Mouse (Mus musculus) forebrain, embryonic 11.5 days (tissue): ENCODE results near the gene Tsnax. TPM values are rescaled to one million over a fixed set of nuclear protein-coding genes. Genes with fewer than 3 reads are reported as not detected.
A peak's percentile ranks its signal among the peaks of the same experiment; 100 is the strongest.

Experiments used
- ATAC-seq: fragments of 200-750 bp; cut with Nextera tagmentation; replicated peaks from 2 replicates; pipeline ENCODE4 v1.8.0; 2017; ENCODE audit warnings: moderate TSS enrichment; ENCODE audit not compliant: low FRiP score
- DNase-seq: peaks from one replicate; pipeline ENCODE4 v3.0.0-alpha.2; 2017; ENCODE audit warnings: low spot score
- H3K27ac ChIP-seq: fragments of 300-500 bp; sonication (generic); 2 replicates; pipeline ENCODE4 v1.5.1; 2014; ENCODE audit warnings: low read depth, low read length
- H3K27me3 ChIP-seq: fragments of 300-500 bp; sonication (generic); 2 replicates; pipeline ENCODE4 v1.6.1; 2014; ENCODE audit warnings: mild to moderate bottlenecking, low read length, mixed read lengths; ENCODE audit not compliant: control insufficient read depth, insufficient read depth
- H3K36me3 ChIP-seq: fragments of 300-500 bp; sonication (generic); 2 replicates; pipeline ENCODE4 v1.6.1; 2014; ENCODE audit warnings: mild to moderate bottlenecking, low read length, moderate library complexity, mixed read lengths; ENCODE audit not compliant: control insufficient read depth, insufficient read depth
- H3K4me1 ChIP-seq: fragments of 300-500 bp; sonication (generic); replicated peaks from 2 replicates; pipeline ENCODE4 v1.6.1; 2014; ENCODE audit warnings: low read length, mixed read lengths; ENCODE audit not compliant: control insufficient read depth, insufficient read depth
- H3K4me2 ChIP-seq: fragments of 300-500 bp; sonication (generic); 2 replicates; pipeline ENCODE4 v1.6.1; 2014; ENCODE audit warnings: low read depth, mild to moderate bottlenecking, low read length, moderate library complexity, mixed read lengths; ENCODE audit not compliant: severe bottlenecking
- H3K4me3 ChIP-seq: fragments of 300-500 bp; sonication (generic); 2 replicates; pipeline ENCODE4 v1.5.1; 2014; ENCODE audit warnings: low read depth, low read length
- H3K9ac ChIP-seq: fragments of 300-500 bp; sonication (generic); 2 replicates; pipeline ENCODE4 v1.6.1; 2014; ENCODE audit warnings: low read length
- H3K9me3 ChIP-seq: fragments of 300-500 bp; sonication (generic); 2 replicates; pipeline ENCODE4 v1.6.1; 2016; ENCODE audit warnings: low read length, mixed read lengths; ENCODE audit not compliant: control insufficient read depth
- WGBS: fragments of 180-500 bp; shearing (Covaris S2); extraction: QIAGEN DNeasy Blood & Tissue Kit; methylation state at CpG from one replicate; pipeline ENCODE4 v1.1.7; 2014; 5-methylcytosine and 5-hydroxymethylcytosine counted together
- polyA plus RNA-seq: library from polyadenylated mRNA; unstranded; fragments of >200 nt; fragmentation: Nextera tagmentation; extraction: Ambion mirVana; gene quantifications from 2 replicates; pipeline ENCODE4 v1.2.1, GENCODE M21; 2014

Tsnax gene
- polyA plus RNA-seq, result 126 and 130 TPM in 2 replicates

DNA sequence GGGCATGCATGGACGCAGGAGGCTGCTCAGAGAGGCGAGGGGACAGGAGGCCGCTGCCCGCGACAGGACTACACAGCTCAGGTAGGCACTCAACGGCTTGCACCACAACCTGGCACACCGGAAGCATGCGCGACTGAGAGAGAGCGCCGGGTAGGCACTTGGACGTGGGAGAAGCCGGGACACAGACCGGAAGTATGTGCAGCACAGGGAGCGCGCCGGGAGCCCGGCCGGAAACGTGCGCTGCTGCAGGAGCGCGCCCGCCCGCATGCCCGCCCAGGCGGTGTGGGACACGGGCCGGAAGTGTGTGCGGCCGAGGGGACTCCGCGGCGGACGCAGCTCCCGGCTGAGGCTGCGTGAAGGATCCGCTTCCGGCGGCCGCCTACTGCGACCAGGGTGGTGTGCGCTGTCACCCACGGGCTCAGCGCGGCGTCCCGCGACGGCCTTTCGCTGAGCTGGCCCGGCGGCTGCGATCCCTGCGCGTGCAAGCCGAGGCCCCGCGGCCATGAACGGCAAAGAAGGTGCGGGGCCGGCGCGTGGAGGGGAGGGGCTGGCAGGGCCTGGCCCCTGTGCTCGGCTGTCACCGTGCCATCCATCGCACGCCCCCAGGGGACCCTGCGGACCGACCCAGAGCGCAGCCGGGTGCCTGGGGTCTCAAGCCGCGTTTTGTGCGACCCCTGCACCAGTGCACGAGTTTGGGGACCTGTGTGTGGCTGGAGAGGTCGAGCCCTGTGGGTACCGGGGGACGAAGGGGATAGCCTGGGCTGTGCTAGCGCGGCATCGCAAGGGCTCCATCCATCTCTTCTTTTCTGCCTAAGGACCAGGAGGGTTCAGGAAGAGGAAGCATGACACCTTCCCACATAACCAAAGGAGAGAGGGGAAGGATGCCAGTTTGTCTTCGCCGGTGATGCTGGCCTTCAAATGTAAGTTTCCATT is at the start of gene Tsnax:
TSS of gene Tsnax (plus strand) at position 303 of the 933 bp plus-strand sequence.
- H3K27ac ChIP-seq, result peak within 1 kb of the TSS; percentile 44
- H3K36me3 ChIP-seq, result no peaks in the 10 kb centered on the region; the same call in 1 of the 2 replicates
- DNase-seq (peak; percentile 97), ATAC-seq (peak; percentile 99)
- WGBS, result 2% methylated on average over 84 of the region's 84 CpGs
- peak within 1 kb of the TSS; percentile 89 for H3K9ac ChIP-seq
- H3K4me3 ChIP-seq, result peak within 1 kb of the TSS; percentile 94
- no peaks in the 10 kb centered on the region for H3K4me1 ChIP-seq
- no peaks in the 10 kb centered on the region for H3K27me3 ChIP-seq
- no peaks in the 10 kb centered on the region for H3K9me3 ChIP-seq
- peak within 1 kb of the TSS; percentile 78 for H3K4me2 ChIP-seq

DNA sequence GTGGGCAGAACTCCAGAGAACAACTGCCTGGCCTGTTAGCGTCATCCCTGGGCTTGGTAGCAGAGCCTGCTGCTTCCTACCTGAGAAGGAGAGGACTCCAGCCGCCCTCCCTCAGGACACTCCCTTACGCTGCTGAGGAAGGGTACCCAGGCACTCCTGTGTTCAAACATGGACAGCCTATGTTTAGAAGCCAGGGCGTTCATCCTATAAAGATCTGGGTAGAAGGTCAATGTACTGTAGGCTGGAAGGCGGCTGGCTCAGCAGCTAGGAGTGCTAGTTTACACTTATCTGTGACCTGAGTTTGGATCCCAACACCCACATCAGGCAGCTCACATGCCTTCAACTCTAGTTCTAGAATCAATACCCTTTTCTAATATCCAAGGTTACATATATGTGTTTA is 49.6 kb upstream of the Tsnax start:
- no peak overlapping the region for H3K4me2 ChIP-seq
- no peaks in the 10 kb centered on the region for H3K4me1 ChIP-seq
- H3K27ac ChIP-seq, result no peak overlapping the region
- H3K27me3 ChIP-seq, result no peaks in the 10 kb centered on the region
- no peak overlapping the region for H3K4me3 ChIP-seq
- ATAC-seq (no peak), DNase-seq (no peak)
- no peak overlapping the region for H3K9ac ChIP-seq
- H3K9me3 ChIP-seq, result no peaks in the 10 kb centered on the region
- 93% methylated on average over 5 of the region's 5 CpGs for WGBS
- H3K36me3 ChIP-seq, result no peaks in the 10 kb centered on the region

DNA sequence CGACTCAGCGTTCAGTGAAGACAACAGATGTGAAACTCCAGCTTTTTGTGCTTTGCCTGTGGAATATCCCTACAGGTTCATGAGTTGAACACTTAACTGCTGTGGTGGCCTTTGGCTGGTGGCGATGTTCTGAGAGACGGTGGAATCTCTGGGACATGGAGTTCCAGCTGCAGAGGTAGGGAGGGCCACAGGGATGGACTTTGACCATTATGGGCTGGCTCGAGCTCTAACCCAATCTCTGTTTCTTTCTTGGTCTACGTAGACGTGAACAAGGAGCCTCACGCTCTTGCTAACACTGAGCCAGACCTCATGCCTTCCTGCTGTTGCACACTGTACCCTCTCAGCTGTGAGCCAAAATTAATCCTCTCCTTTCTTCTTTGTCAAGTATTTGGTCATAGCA is 47.8 kb upstream of the Tsnax start:
- H3K9ac ChIP-seq, result no peak overlapping the region
- no peaks in the 10 kb centered on the region for H3K27me3 ChIP-seq
- no peaks in the 10 kb centered on the region for H3K9me3 ChIP-seq
- ATAC-seq (no peak), DNase-seq (no peak)
- no peak overlapping the region for H3K27ac ChIP-seq
- no peak overlapping the region for H3K4me3 ChIP-seq
- WGBS, result 92% methylated on average over 8 of the region's 8 CpGs
- H3K4me2 ChIP-seq, result no peak overlapping the region
- H3K4me1 ChIP-seq, result no peaks in the 10 kb centered on the region
- no peaks in the 10 kb centered on the region for H3K36me3 ChIP-seq

DNA sequence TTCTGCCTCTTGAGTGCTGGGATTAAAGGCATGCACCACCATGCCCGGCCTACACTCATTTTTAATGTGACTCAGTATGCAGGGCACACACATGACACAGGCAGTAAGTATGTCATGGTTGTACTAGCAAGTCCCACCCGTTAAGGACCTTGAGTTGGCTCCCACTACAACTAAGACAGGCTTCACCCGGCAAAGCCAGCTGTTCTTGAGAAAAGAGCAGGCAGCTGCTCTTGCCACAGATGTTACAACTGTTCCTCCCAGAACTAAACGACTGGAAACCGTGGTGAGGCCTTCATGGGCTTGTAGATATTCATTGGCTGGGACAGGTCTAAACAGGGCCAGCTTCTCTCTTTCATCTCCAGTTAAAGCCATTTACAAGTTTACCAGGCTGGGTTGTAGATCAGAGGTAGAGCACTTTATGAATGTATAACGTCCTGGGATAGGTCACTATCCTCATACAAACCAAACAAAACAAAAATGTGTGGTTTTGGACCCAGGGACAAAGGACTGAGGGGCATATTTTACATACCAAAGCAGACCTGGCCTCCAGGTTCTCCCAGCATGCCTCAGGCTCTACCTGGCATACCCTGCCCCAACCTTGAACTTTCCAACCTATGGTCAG is 42.4 kb upstream of the Tsnax start:
- 84% methylated on average over 6 of the region's 6 CpGs for WGBS
- Histone ChIP-seq H3K36me3 (no peaks in the 10 kb centered on the region), H3K4me1 (no peaks in the 10 kb centered on the region), H3K27me3 (no peaks in the 10 kb centered on the region), H3K27ac (no peak overlapping the region), H3K9me3 (no peaks in the 10 kb centered on the region; the same call in 1 of the 2 replicates), H3K4me3 (no peak overlapping the region), H3K9ac (no peak overlapping the region), H3K4me2 (no peak overlapping the region)
- ATAC-seq, result no peak
- no peak for DNase-seq

DNA sequence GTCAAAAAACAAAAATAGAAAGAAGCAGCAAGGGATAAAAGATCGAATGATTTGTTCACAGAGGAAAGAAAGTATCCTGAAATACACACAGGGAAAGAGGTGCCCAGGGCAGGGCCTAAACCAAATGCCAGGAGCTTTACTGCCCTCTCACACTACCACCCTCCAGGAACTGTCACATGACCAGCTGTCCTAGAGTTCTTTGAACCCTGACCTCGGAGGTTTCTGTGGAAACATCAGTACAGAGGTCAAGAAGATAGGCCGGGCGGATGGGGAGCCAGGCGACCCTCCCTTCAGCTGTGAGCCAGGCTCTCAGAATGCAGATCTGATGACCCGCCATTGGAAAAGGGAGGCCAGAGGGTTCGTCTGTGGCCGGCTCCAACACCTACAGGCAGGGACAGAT is 39.6 kb upstream of the Tsnax start:
- H3K9me3 ChIP-seq, result no peaks in the 10 kb centered on the region; the same call in 1 of the 2 replicates
- H3K4me3 ChIP-seq, result no peak overlapping the region
- no peaks in the 10 kb centered on the region for H3K4me1 ChIP-seq
- no peaks in the 10 kb centered on the region for H3K27me3 ChIP-seq
- no peaks in the 10 kb centered on the region for H3K36me3 ChIP-seq
- H3K4me2 ChIP-seq, result no peak overlapping the region
- H3K27ac ChIP-seq, result no peak overlapping the region
- no peak overlapping the region for H3K9ac ChIP-seq
- 74% methylated on average over 8 of the region's 8 CpGs for WGBS
- ATAC-seq, result no peak
- DNase-seq, result no peak

DNA sequence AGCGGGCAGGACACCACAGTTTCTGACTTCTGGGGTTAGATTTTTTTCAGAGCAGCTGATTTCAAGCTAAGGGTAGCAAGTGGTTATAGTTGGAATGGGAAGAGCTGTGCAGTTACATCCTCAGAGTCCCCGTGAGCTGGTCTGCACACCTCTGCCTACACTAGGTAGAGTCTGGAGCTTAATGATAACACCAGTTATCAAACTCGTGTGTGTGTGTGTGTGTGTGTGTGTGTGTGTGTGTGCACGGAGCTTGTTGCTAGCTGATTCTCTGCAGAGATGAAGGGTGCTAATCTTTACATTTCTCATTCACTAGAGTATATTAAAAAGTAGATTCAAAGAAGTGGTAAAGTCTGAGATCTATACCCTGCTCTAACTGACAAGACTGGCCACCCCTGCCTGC is 38.5 kb upstream of the Tsnax start:
- no peaks in the 10 kb centered on the region for H3K4me1 ChIP-seq
- ATAC-seq (no peak), DNase-seq (no peak)
- H3K9ac ChIP-seq, result no peak overlapping the region
- WGBS, result 75% methylated on average over 4 of the region's 4 CpGs
- no peaks in the 10 kb centered on the region for H3K36me3 ChIP-seq
- no peak overlapping the region for H3K27ac ChIP-seq
- no peaks in the 10 kb centered on the region for H3K27me3 ChIP-seq
- no peak overlapping the region for H3K4me2 ChIP-seq
- no peaks in the 10 kb centered on the region; the same call in 1 of the 2 replicates for H3K9me3 ChIP-seq
- H3K4me3 ChIP-seq, result no peak overlapping the region

DNA sequence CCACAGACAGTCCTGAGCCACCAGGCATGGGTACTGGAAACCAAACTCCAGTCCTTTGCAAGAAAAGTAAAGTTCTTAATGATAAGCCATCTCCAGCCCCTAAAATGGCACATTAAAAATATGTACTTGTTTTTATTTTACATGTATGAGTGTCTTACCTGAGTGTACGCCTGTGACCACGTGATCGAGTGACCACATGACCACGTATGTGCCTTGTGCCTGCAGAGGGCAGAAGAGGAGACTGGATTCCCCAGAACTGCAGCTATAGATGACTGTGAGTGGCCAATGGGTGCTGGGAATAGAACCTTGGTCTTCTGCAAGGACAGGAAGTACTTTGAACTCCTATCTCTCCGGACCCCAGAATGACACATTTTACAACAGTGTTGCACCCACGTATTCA is 36.6 kb upstream of the Tsnax start:
- DNase-seq (no peak), ATAC-seq (no peak)
- H3K4me1 ChIP-seq, result no peaks in the 10 kb centered on the region
- H3K9ac ChIP-seq, result no peak overlapping the region
- no peaks in the 10 kb centered on the region; the same call in 1 of the 2 replicates for H3K9me3 ChIP-seq
- H3K4me3 ChIP-seq, result no peak overlapping the region
- H3K27ac ChIP-seq, result no peak overlapping the region
- H3K27me3 ChIP-seq, result no peaks in the 10 kb centered on the region
- no peaks in the 10 kb centered on the region for H3K36me3 ChIP-seq
- WGBS, result 94% methylated on average over 6 of the region's 6 CpGs
- H3K4me2 ChIP-seq, result no peak overlapping the region

DNA sequence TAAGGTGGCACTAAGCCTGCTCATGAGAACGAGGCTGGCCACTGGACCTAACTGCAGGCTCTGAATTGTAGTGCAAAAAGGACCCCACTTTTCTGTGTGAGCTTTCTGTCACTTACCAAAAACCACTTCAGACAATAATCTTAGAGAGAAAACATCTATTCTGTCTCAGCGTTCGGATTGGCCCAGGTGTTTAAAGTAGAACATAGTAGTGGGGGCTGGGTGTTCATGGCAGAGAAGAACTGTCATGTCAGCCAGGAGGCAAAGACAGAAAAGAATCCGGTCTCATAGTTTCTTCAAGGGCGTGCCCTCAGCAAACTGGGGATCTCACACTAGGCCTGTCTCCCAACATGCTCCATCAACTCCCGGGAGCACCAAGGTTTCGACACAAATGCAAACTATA is 34.8 kb upstream of the Tsnax start:
- Histone ChIP-seq H3K9me3 (no peaks in the 10 kb centered on the region), H3K4me3 (no peak overlapping the region), H3K27me3 (no peaks in the 10 kb centered on the region), H3K36me3 (no peaks in the 10 kb centered on the region), H3K27ac (no peak overlapping the region), H3K4me1 (no peaks in the 10 kb centered on the region), H3K9ac (no peak overlapping the region), H3K4me2 (no peak overlapping the region)
- DNase-seq (no peak), ATAC-seq (no peak)
- WGBS, result 87% methylated on average over 7 of the region's 7 CpGs
